Mouse (Mus musculus) urinary bladder, adult 18-20 months (tissue): ENCODE measurements around the gene Lgals12.
A peak's percentile ranks its signal among the peaks of the same experiment; 100 is the strongest.

Source experiments
- DNase-seq, 2 experiments: peaks; one replicate each; pipeline ENCODE4 v3.0.0; 2022; ENCODE audit warnings: low spot score in 2 of 2, mixed read lengths in 2 of 2

The Lgals12 gene

GRCm38 (mm10) chr19:7583599-7583998 lies 23.4 kb downstream of the Lgals12 start:
- DNase-seq: no peak

- no peak for DNase-seq
These were observed 23.9 kb downstream of the Lgals12 start for GRCm38 (mm10) chr19:7583101-7583500.

- DNase-seq: no peak
These were observed 26.0 kb downstream of the Lgals12 start for GRCm38 (mm10) chr19:7581042-7581441.

- DNase-seq: no peak
These were observed 29.3 kb downstream of the Lgals12 start for GRCm38 (mm10) chr19:7577710-7578109.

GRCm38 (mm10) chr19:7576180-7576579 lies 30.8 kb downstream of the Lgals12 start:
- no peak for DNase-seq

GRCm38 (mm10) chr19:7569650-7570049 lies 37.3 kb downstream of the Lgals12 start:
- DNase-seq: no peak

GRCm38 (mm10) chr19:7568364-7568763 lies 38.6 kb downstream of the Lgals12 start:
- no peak for DNase-seq

- DNase-seq: no peak
These were observed 40.2 kb downstream of the Lgals12 start for GRCm38 (mm10) chr19:7566826-7567225.

- no peak for DNase-seq
These were observed 42.5 kb downstream of the Lgals12 start for GRCm38 (mm10) chr19:7564457-7564856.

GRCm38 (mm10) chr19:7563676-7564075 lies 43.3 kb downstream of the Lgals12 start:
- DNase-seq: no peak

- DNase-seq: no peak
These were observed 44.3 kb downstream of the Lgals12 start for GRCm38 (mm10) chr19:7562601-7563129.

- no peak for DNase-seq
These were observed 45.5 kb downstream of the Lgals12 start for GRCm38 (mm10) chr19:7561456-7561855.

- DNase-seq: no peak
These were observed 47.0 kb downstream of the Lgals12 start for GRCm38 (mm10) chr19:7559986-7560385.

- no peak for DNase-seq
These were observed 48.3 kb downstream of the Lgals12 start for GRCm38 (mm10) chr19:7558675-7559074.

GRCm38 (mm10) chr19:7557844-7558243 lies 49.1 kb downstream of the Lgals12 start:
- no peak for DNase-seq

- DNase-seq: peak; percentile 72 to 74
These were observed 49.6 kb downstream of the Lgals12 start, which contains the start of gene Pla2g16 for GRCm38 (mm10) chr19:7557328-7557822. Gene Pla2g16 (plus strand): TSS chr19:7557459.

- no peak for DNase-seq
These were observed 50.4 kb downstream of the Lgals12 start for GRCm38 (mm10) chr19:7556641-7557040.

GRCm38 (mm10) chr19:7554881-7555280 lies 52.1 kb downstream of the Lgals12 start:
- DNase-seq: no peak

- DNase-seq: no peak
These were observed 53.6 kb downstream of the Lgals12 start for GRCm38 (mm10) chr19:7553441-7553840.

GRCm38 (mm10) chr19:7552301-7552673 lies 54.7 kb downstream of the Lgals12 start:
- DNase-seq: no peak

GRCm38 (mm10) chr19:7551550-7552300 lies 55.3 kb downstream of the Lgals12 start:
- DNase-seq: no peak

GRCm38 (mm10) chr19:7548924-7549323 lies 58.1 kb downstream of the Lgals12 start:
- DNase-seq: no peak
